Mouse (Mus musculus) right cerebral cortex, postnatal 14 days (tissue): ENCODE measurements around the gene Tctex1d4.

ENCODE experiments used
- DNase-seq: peaks from one replicate; pipeline ENCODE4 v3.0.0; 2022

Tctex1d4 gene

DNA sequence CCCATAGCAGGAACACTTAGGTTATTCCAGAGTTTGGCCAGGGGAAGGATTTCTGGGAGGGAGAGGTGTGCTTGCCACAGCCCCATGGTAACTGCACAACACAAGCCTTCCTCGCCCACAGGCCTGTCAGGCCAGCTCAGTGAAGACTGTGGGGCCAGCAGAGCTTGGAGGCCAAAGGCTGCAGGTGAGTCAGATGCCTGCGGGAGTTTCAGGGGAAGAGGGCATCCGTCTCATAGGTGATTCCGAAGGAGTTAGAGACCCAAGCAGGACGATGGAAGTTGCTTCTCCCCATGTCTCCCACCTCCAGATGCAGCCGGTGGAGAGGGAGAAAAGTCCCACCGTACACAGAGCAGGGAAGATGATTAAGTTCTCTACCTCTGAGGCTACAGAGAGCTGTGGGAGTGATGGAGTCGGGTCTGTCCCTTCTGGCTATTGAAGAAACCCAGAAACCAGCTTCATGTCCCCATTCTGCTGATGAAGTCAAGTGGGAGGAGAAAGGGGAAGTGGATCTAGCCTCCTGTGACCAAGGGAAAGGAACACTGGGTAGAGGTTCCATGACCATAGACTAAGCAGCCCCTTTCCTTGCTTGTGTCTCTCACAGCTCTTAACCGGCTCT is at the start of gene Tctex1d4:
TSS of gene Tctex1d4 (plus strand) at position 120 of the 616 bp plus-strand sequence.
- DNase-seq = no peak

DNA sequence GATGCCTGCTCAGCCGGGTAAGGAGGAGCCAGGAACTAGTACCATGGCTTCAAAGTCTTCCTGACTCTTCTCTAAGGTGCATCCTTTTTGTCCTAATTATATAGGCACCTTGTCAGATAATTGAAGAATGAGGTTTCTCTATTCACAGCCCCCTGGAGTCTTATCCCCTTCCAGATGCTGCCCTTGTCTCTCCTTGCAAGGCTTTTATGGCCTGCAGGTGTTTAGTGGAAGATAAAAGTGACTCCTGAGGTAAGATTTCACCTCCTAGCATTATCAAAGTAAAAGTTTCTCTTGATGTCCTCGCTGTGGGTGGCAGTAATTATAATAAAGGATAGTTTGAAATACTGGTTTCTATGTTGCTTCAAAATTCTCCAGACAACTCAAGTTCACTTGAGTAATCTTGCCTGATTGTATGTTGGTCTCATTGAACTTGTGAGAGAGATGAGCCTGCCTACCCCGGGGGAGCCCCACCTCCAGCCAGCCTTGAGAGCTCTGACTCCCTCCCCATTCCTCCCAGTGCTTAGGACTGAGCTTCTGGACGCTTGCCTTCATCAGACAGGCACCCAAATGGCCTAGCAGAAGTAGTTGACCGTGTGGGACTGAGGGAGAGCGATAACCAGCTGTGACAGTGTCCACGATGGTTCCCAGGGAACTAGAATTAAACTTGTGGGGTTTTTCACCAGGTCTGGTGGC is 38.5 kb upstream of the Tctex1d4 start:
- no peak for DNase-seq

DNA sequence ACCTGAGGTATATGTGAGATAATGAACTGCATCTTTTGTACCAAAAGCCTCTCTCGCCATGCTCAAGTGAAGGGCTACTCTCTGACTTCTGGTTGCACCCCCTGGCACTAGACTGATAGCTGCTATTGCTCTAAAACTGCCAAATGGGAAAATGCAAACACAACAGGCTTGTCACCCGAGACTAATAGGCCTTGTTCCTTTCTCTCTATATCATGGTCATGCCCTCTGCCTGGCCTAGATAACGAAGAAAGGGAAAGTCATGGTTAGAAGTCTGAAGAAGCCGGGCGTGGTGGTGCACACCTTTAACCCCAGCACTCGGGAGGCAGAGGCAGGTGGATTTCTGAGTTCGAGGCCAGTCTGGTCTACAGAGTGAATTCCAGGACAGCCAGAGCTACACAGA is 36.0 kb upstream of the Tctex1d4 start:
- DNase-seq = no peak

DNA sequence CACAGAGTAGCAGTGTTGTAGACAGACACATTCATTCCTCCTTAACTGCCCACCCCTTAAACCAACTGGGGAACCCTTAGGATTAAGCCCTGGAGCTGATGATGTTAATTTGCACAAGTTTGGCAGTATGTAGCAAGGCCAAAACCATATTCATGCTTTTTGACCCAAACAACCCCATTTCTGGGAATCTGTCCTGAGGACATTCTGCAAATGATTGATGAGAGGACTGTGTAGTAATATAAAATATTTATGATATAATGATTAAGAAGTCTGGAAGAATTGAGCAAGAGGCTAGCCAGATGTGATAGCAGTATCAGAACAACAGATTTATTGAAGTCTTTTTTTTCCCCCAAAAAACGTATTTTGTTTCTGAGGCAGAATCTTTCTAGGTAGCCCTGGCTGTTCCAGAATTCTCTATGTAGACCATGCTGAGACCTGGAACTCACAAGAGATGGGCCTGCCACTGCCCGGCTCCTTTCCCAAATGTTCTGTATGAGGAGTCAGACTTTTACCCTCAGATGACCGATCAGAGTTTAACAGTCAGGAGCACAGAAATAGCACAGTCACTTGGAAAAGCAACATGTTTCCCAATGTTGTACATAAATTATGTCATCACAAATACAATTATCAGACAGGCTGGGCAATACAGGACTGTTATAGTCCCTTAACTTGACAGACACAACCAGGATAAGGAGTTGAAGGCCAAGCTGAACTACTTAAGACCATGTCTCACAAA is 31.8 kb upstream of the Tctex1d4 start:
- DNase-seq = no peak

DNA sequence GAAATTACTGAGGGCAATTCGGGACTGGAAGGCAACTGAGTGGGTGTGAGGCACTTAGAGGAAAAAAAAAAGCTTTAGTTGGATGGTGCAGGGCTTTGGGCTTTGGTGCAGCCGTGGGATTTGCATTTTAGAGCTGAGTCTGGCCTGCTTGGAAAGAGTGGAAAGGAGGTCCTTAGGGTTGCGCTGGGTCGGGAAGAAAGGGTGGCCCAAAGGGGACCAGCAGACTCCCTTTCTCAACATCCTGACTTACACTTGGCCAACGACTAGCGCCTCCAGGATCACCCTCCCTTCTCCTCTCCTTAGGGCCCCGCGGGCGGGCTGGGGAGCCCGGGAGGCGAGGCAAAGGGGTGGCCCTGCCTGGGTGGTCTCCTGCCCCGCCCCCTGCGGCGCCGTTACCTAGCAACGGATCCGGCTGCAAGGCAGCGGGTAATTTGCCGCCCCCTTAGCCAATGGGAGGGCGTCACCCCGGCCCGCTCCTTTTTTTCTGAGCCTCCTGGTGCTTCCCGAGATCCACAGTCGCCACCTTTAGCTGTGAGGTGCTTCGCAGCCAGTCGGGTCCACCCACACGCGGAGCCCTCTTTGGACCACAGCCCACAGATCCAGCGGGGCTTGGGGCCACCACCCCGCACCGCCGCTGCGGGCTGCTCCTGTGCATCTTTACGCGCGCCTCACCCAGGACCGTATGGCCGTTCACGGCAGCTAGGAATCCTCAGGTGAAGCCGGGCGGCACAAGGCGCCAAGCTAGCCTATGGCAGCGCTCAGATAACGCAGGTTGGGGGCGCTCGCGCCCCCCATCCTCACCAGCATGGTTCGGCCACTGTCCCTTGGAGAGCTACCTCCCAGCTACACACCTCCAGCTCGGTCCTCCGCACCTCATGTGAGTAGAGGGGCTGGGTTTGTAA is 30.8 kb upstream of the Tctex1d4 start, which contains the start of gene Ptch2:
TSS of gene Ptch2 (plus strand) at position 525 of the 902 bp plus-strand sequence.
- peak; percentile 67 for DNase-seq

DNA sequence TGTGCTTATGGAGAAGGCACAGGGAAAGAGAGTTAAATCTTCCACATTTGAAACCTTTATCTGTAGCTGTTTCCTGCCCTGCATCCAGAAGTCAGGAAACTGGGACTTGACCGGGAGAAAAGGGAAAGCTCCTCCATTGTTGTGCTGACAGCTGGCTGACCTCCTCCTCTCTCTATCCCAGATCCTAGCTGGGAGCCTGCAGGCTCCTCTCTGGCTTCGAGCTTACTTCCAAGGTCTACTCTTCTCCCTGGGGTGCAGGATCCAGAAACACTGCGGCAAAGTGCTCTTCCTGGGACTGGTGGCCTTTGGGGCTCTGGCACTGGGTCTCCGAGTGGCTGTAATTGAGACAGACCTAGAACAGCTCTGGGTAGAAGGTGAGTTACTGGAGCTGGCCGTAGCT is 29.9 kb upstream of the Tctex1d4 start:
- no peak for DNase-seq

DNA sequence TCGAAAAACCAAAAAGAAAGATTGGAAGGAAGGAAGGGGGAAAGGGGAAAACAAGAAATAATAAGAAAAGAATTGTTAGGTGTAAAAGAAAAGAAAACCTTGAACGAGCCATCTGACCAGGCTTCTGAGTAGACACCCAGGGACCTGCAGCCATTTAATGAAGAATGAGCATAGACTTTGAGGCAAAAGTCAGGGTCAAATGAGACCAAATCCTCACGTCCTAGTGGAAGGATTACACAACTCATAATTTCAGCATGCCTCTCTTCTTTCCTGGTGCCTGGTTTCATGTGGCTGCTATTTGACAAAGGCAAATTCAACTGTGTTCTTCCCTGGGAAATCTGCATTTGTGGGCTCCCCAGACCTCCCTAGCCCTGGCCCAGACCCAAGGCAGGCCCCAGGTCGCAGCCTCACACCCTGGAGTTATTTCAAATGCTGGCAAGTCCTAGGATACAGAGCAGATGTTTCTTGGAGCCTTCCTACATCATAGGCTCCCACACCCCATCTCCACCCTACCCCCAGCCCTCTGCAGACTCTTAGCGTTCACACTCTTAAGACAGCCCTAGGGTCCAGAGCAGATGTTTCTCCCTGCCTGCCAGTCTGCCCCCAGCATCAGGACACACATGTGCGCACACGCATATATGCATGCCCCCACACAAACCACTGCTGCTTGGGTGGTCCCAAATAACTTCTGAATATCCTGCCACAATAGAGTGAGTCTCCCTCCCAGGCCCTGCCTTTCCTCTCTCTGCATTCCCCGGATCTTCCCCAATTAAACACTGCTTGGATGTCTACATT is 28.4 kb upstream of the Tctex1d4 start:
- no peak for DNase-seq

DNA sequence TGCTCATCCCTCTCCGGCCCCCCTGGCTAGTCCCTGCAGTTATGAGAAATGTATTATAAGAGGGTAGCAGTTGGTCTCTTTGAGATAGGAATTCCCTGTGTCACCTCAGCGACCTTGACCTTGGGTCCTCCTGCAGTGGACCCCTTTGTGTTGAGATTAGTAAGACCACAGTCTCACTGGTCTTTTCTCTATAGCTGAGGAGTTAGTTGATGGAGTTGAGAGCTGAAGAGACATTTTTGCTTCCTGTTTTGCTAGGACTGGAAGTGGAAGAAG is 27.9 kb upstream of the Tctex1d4 start:
- no peak for DNase-seq

DNA sequence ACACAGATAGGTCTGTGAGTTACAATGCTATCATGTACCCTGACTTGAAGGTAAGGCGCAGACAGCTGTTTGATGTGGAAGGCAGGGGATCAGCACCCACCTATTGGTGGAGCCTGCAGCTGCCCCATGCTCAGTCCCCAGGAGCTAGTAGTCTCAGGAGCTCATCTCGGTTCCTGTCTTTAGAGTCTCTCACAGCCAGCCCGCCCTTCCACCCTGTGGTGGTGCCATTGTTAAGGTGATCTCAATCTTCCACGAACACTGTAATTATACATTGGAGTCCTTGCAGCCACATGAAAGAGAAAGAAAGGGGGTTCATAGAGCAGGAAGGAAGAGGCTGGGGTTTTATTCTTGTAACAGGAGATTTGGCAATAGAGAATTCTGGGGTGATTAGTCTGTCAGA is 26.6 kb upstream of the Tctex1d4 start:
- no peak for DNase-seq

DNA sequence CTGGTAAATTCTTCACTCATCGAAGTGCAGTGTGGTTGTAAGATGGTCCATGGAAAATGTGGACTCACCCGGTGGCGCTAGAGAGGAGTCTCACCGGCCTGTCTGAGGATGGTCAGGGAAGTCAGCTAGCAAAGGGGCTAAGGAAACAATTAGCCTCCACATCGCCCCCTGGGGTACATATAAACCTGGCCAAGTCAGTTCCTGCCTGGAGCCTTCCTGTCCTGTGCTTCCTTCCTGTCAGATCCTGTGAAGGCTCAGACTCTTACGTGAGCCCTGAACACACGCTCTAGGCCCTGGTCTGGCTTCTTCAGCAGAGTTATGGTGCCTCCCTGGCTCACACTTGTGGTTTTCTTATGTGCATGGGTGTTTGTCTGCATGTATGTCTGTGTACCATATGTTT is 25.4 kb upstream of the Tctex1d4 start:
- no peak for DNase-seq

DNA sequence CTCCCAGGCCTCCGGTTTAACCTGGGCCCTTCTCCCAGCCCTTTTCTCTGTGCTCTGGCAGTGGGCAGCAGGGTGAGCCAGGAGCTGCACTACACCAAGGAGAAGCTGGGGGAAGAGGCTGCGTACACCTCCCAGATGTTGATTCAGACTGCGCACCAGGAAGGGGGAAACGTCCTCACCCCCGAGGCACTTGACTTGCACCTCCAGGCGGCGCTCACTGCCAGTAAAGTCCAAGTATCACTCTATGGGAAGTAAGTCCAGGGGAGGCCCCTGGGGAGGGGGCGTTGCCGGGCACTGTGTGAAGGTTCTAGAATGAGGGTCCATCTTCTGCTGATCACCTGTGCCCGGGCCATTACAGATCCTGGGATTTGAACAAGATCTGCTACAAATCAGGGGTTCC is 21.9 kb upstream of the Tctex1d4 start:
- no peak for DNase-seq

DNA sequence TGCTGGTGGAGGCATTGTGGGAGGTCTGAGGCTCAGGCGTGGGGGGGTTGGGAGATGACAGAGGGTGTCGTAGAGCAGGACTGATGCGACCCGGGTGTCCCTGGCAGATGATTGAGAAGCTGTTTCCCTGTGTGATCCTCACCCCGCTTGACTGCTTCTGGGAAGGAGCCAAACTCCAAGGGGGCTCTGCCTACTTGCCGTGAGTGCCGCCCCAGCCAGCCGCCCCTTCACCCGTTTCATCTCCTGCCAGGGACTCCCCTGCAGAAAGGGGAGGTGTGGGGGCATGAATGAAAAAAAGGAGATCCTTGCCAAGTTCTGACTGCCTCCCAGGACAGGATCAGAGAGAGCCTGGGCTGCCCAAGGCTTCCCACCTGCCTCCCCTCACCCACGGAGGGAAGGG is 21.5 kb upstream of the Tctex1d4 start:
- no peak for DNase-seq

DNA sequence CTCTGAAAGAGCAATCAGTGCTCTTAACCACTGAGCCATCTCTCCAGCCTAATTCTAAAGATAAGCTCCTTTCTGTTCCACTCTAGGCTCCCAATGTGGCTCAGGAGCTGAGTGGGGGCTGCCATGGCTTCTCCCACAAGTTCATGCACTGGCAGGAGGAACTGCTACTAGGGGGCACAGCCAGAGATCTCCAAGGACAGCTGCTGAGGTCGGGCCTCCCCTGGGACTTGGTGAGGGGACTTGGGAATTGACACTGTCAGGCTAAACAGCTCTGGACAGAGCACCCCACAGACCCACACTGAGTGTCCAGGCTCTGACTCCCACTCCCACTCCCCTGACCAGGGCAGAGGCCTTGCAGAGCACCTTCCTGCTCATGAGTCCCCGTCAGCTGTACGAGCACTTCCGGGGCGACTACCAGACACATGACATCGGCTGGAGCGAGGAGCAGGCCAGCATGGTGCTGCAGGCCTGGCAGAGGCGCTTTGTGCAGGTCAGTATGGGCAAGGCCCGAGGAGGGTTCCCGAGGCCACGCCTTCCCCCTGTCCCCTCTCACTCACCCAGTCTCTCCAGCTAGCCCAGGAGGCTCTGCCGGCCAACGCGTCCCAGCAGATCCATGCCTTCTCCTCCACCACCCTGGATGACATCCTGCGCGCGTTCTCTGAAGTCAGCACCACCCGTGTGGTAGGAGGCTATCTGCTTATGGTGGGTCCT is 18.6 kb upstream of the Tctex1d4 start:
- DNase-seq = no peak

DNA sequence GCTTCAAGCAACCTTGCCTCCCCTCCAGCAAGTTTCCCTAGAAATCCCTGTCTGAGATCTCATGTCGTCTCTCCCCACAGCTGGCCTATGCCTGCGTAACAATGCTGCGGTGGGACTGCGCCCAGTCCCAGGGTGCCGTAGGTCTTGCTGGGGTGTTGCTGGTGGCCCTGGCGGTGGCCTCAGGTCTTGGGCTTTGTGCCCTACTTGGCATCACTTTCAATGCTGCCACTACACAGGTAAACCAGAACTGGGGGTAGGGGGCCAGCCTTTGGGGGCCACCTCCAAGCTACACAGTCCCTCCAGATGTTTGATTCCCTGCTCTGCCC is 18.1 kb upstream of the Tctex1d4 start:
- DNase-seq = no peak

DNA sequence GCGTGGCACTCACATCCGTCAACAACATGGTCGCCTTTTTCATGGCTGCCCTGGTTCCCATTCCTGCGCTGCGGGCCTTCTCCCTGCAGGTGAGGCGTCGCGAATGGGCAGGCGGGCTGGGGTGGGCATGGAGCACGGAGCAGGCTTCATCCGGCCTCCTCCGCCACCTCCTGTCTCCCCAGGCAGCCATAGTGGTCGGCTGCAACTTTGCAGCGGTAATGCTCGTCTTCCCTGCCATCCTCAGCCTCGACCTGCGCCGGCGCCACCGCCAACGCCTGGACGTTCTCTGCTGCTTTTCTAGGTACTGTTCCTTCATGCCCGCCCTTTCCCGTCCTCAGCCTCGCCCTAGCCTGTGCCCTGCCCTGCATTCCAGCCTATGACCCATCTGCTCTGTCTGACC is 17.3 kb upstream of the Tctex1d4 start:
- DNase-seq = no peak

DNA sequence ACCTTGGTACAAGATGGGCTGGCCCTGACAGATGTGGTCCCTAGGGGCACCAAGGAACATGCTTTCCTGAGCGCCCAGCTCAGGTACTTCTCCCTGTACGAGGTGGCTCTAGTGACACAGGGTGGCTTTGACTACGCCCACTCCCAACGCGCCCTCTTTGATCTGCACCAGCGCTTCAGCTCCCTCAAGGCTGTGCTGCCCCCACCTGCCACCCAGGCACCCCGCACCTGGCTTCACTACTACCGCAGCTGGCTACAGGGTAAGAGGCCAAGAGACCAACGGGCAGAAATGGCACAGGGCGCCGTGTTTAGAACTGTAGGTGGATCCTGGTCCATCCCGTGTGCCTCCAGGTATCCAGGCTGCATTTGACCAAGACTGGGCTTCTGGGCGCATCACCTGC is 16.3 kb upstream of the Tctex1d4 start:
- DNase-seq = no peak

DNA sequence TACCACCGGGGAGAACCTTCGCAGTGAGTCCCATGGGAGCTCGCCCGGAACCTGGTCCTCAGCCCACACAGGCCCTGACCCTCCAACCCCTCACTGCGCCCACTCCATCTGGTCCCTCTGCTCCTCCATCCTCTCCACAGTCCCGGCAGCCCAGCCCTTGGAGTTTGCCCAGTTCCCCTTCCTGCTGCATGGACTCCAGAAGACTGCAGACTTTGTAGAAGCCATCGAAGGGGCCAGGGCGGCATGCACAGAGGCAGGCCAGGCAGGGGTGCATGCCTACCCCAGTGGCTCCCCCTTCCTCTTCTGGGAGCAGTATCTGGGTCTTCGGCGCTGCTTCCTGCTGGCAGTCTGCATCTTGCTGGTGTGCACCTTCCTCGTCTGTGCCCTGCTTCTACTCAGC is 15.6 kb upstream of the Tctex1d4 start:
- DNase-seq = no peak

DNA sequence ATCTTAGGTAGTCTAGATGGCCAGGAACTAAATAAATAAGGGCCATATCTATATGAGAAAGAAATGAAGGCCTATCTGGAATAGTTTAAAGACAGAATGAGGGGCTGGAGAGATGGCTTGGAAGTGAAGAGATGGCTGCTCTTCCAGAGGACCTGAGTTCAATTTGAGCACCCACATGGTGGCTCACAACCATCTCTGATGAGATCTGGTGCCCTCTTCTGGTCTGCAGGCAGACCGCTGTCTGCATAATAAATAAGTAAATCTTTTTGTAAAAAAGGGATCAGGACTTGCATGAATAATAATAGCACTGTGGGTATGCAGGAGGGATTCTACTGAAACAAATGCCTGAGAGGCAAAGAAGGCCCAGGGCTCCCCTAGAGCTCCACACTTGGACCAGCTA is 13.4 kb upstream of the Tctex1d4 start:
- DNase-seq = no peak

DNA sequence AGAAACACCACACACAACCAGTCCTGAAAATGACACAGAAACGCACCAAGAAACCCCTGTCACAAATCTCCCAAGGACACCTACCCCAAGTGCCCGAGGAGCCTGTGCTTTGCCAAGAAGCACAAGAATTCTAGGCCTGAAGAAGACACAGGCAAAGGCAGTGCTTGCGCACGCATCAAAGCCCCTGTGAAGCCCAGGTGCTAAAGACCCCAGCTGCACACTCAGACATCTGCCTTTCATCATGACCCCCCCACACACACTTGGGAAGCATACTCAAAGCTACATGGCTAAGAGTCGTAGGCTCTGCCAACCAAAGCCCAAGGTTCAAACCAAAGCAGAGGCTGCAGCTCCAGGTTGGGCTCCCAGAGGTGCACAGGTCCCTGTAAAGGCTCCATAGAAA is 11.0 kb upstream of the Tctex1d4 start:
- no peak for DNase-seq

DNA sequence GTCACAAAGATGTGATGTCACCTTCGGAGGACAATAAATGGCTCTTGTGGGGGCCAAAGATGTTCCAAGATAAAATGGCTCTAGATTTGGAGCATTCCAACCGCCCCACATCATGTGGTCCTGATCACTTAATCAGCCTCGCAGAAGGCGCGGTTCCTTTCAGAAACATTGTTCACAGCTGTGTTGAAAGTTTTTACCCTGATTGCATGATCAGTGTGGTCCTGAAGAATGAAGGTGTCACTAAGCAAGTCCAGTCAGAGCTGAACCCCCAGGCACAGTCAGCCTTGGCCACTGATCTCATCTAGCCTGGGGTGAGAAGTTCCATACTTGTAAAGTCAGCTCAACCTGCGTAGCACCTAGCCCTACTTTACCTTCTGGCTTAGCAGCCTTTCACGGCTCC is 8.7 kb upstream of the Tctex1d4 start:
- no peak for DNase-seq

DNA sequence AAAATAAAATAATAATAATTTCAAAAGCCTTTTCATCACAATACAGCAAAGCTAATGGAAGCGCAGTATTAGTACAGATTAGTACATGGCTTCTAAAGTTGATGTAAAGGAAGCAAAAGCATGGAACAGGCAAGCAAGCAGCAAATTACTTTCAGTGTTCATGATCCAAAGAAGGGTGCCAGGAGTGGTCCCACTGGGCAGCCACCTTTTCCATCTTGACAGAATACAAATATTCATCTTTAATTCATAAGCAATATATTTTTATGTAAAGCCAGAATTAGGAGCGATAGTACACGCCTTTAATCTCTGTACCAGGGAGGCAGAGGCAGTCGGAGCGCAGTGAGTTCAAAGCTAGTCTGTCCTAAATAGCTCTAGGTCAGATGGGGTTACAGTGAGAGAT is 7.0 kb upstream of the Tctex1d4 start:
- DNase-seq = no peak

DNA sequence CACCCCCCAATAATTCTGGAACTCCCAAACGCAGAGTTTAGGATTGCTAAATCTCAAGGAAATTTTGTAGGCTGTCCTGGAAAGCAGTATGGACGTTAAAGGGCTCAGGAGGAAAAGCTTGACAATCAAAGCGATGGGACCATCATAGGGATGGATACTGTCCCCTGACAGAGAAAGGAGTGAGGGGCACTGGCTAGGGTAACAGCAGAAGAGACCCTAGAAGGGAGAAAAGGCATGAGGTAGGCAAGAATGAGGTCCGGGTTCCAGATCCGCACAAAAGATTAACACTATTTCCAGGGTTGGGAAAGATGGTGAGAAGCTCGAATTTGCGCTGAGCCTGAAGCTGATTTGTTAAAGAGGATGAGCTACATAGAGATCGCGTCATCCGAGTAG is 6.5 kb upstream of the Tctex1d4 start:
- no peak for DNase-seq
